Mouse (Mus musculus) neural tube, embryonic 15.5 days (tissue): Measurements from ENCODE around the gene S100a8. TPM values are rescaled to one million over a fixed set of nuclear protein-coding genes. Genes with fewer than 3 reads are reported as not detected.

Experiments used
- ATAC-seq: fragments of 200-750 bp; cut with Nextera tagmentation; 2 replicates; pipeline ENCODE4 v1.8.0; 2017; ENCODE audit warnings: mild to moderate bottlenecking, moderate TSS enrichment, moderate library complexity; ENCODE audit not compliant: low FRiP score
- H3K27ac ChIP-seq: fragments of 300-500 bp; sonication (generic); replicated peaks from 2 replicates; pipeline ENCODE4 v1.5.1; 2015; ENCODE audit warnings: mild to moderate bottlenecking, inconsistent platforms
- H3K27me3 ChIP-seq: fragments of 300-500 bp; sonication (generic); replicated peaks from 2 replicates; pipeline ENCODE4 v1.6.1; 2015; ENCODE audit warnings: inconsistent platforms
- H3K36me3 ChIP-seq: fragments of 300-500 bp; sonication (generic); 2 replicates; pipeline ENCODE4 v1.6.1; 2015; ENCODE audit warnings: inconsistent platforms
- H3K4me1 ChIP-seq: fragments of 300-500 bp; sonication (generic); 2 replicates; pipeline ENCODE4 v1.6.1; 2015; ENCODE audit warnings: inconsistent platforms
- H3K4me2 ChIP-seq: fragments of 300-500 bp; sonication (generic); 2 replicates; pipeline ENCODE4 v1.6.1; 2015; ENCODE audit warnings: inconsistent platforms, mild to moderate bottlenecking, moderate library complexity
- H3K4me3 ChIP-seq: fragments of 300-500 bp; sonication (generic); replicated peaks from 2 replicates; pipeline ENCODE4 v1.5.1; 2015; ENCODE audit warnings: mild to moderate bottlenecking, inconsistent platforms
- H3K9ac ChIP-seq: fragments of 300-500 bp; sonication (generic); replicated peaks from 2 replicates; pipeline ENCODE4 v1.6.1; 2015; ENCODE audit warnings: mild to moderate bottlenecking, inconsistent platforms
- H3K9me3 ChIP-seq: fragments of 300-500 bp; sonication (generic); replicated peaks from 2 replicates; pipeline ENCODE4 v1.6.1; 2016; ENCODE audit warnings: inconsistent platforms
- WGBS: fragments of 180-500 bp; shearing (Covaris S2); methylation state at CpG from one replicate; pipeline ENCODE4 v1.1.7; 2015; ENCODE audit warnings: mixed read lengths; 5-methylcytosine and 5-hydroxymethylcytosine counted together
- polyA plus RNA-seq: library from polyadenylated mRNA; unstranded; fragments of >200 nt; fragmentation: Nextera tagmentation; extraction: Ambion mirVana; gene quantifications from 2 replicates; pipeline ENCODE4 v1.2.1, GENCODE M21; 2015

S100a8 gene
- polyA plus RNA-seq: 9.2 and 16.0 TPM in 2 replicates

DNA sequence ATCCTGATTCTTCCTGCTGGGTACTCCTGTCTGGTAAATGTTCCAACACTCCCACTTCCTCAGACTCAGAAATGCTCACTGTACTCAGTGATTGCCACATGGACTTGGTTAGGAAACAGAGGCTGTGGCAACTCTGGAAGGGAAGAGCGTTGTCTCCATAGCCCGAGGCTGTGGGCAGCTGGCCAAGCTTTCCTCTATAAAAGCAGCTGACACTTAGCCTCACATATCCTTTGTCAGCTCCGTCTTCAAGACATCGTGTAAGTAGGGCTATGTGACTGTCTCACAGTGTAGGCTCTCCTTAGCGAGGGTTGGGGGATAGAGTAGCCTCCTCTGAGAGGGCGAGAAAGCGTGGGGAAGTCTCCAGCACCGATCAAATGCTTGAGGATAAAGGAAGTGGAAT lies at the start of gene S100a8:
Gene S100a8 (plus strand): TSS at position 133 of the 400 bp plus-strand sequence.
- no peak within 1 kb of the TSS for H3K27ac ChIP-seq
- 71% methylated on average over 8 of the region's 8 CpGs for WGBS
- H3K36me3 ChIP-seq: no peaks in the 10 kb centered on the region
- no peaks in the 10 kb centered on the region for H3K9me3 ChIP-seq
- no peak within 1 kb of the TSS for H3K4me3 ChIP-seq
- no peaks in the 10 kb centered on the region for H3K27me3 ChIP-seq
- no peak within 1 kb of the TSS for H3K4me2 ChIP-seq
- ATAC-seq: no peak
- no peaks in the 10 kb centered on the region for H3K4me1 ChIP-seq
- H3K9ac ChIP-seq: no peak within 1 kb of the TSS

DNA sequence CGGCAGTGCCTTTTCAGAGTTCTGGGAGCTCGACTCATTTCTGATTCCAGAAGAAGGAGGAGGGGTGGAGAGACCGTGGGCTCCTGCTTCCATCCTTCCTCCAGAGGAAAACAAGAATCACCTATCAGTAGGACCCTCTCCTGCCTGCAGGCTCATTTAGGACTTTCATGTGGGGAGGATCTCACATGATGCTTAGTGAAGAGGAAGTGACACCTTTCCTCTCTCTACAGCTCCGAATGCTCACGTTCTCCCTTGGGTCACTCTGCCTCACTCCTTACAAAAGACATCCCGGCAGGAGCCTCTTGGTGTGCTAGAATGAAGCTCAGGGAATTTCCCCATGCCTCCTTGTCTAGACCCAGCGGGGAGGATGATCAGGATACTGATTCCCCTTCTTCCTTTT lies 47.2 kb upstream of the S100a8 start:
- Histone ChIP-seq H3K9me3 (no peaks in the 10 kb centered on the region), H3K4me1 (peaks cover 13% of the 10 kb centered on the region), H3K27ac (no peak overlapping the region), H3K4me3 (no peak overlapping the region), H3K4me2 (no peak overlapping the region), H3K9ac (no peak overlapping the region), H3K36me3 (no peaks in the 10 kb centered on the region), H3K27me3 (no peaks in the 10 kb centered on the region)
- WGBS: 69% methylated on average over 7 of the region's 7 CpGs
- no peak for ATAC-seq

DNA sequence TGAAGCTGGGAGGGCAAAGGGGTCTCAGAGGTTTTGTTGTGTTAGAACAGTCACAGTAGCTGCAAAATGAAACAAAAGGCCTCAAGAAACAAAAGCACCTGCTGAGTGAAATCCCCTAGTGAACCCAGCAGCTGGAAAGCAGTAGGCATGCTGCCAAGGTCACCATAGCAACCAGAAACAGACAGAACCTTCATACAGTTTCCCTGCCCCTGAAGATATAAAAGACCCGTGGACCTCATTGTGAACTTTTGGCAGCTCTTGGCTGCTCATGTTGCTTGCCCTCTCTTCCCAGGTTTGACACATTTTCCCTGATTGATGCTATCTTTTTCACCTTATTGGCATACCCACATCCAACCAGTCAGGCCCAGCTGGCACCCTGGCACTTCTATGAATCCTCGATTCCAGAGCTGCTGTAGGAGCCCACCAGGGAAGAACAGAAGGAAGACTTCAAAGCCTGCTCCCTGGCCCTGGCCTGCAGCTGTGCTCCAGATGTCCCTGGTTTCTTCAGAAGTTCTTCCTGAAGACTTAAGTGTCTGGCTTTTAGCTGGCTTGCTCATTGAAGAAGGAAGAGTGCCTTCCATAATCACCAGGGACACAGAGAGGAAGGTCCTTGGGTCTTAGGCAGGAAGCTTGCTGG lies 45.2 kb upstream of the S100a8 start:
- H3K9me3 ChIP-seq: no peaks in the 10 kb centered on the region
- peak; percentile 41; the same call in 1 of the 2 replicates for ATAC-seq
- H3K27me3 ChIP-seq: no peaks in the 10 kb centered on the region
- no peak overlapping the region for H3K4me3 ChIP-seq
- H3K4me1 ChIP-seq: peaks cover 13% of the 10 kb centered on the region
- 7% methylated on average over 2 of the region's 2 CpGs for WGBS
- no peak overlapping the region for H3K9ac ChIP-seq
- H3K4me2 ChIP-seq: no peak overlapping the region
- H3K27ac ChIP-seq: peak overlapping the region; percentile 39
- H3K36me3 ChIP-seq: no peaks in the 10 kb centered on the region

DNA sequence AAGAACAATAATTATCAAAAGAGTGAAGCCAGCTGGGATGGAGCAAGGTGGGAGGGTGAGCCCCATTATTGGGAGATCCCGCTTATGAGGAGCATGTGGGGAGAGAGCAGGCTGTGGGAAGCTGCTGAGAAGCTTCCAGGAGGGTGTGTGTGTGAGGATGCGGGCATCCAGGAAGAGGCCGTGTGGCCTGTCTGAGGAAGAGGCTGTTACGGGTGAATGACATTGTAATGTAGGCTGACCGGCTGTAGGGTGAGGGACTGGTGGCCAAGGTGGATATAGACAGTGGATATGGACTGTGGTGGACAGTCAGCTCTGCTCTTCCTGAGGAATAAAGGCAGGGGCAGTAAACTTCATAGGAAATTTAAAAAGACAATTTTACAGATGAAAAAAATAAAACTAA lies 43.3 kb upstream of the S100a8 start:
- no peak for ATAC-seq
- H3K9me3 ChIP-seq: no peaks in the 10 kb centered on the region
- H3K4me3 ChIP-seq: no peak overlapping the region
- H3K27me3 ChIP-seq: no peaks in the 10 kb centered on the region
- WGBS: 77% methylated on average over 5 of the region's 5 CpGs
- no peaks in the 10 kb centered on the region for H3K36me3 ChIP-seq
- no peak overlapping the region for H3K9ac ChIP-seq
- no peak overlapping the region for H3K4me2 ChIP-seq
- H3K27ac ChIP-seq: no peak overlapping the region
- peaks cover 13% of the 10 kb centered on the region for H3K4me1 ChIP-seq

DNA sequence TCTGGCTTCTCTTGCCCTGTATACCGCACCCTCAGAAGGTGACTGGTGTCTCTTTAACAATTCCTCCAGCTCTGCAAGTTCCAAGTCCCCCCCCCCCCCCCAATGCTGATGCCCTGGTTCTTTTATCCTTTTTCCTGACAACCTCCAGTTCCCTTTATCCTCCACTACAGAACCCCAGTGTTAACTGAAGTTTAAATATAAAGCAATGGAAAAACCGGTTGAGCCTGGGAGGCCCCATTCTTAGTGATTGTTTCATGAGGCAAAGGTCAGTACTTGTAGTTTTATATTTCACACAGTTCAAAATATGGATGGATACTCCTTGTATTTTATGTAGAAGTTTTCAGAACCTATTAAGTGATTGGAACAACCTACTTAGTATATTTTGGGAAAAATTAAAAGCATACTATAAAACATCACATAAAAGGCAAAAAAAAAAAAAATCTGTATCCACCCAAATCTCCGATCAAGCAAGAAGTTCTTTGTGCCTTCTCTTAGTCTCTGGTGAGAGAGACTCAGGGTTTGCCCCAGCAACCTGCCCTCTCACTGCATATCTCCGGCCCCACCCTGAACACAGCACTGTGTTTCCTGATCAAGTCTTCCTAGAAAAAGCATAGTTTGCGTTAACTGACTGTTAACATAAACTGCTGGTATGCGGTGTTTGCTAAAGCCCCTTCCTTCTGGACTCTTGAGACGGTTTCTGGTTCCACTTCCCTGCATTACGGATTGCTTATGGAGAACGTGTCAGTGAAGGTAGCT lies 42.3 kb upstream of the S100a8 start:
- Histone ChIP-seq H3K9me3 (no peaks in the 10 kb centered on the region), H3K36me3 (no peaks in the 10 kb centered on the region), H3K27me3 (no peaks in the 10 kb centered on the region), H3K4me3 (no peak overlapping the region), H3K4me2 (no peak overlapping the region), H3K4me1 (peaks cover 13% of the 10 kb centered on the region), H3K9ac (no peak overlapping the region), H3K27ac (no peak overlapping the region)
- WGBS: 83% methylated on average over 9 of the region's 9 CpGs
- ATAC-seq: no peak

DNA sequence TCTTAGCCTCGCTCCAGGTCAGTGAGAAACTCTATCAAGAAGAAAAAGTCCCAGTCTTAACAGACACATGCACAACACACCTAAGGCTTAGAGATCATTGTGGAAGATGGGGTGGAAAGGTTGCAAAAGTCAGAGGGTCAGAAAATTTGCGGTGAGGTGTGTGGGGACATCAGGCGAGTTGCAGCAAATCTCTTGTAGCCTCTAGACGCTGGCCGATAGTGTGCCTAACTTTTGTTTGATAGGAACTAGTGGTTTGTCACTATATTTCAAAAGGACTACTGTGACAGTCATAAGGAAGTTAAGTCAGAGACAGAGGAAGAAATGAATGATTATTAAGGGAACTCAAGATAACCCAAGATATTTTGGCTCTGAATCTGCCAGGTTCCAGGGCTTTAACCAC lies 41.4 kb upstream of the S100a8 start:
- H3K27me3 ChIP-seq: no peaks in the 10 kb centered on the region
- peaks cover 13% of the 10 kb centered on the region for H3K4me1 ChIP-seq
- H3K36me3 ChIP-seq: no peaks in the 10 kb centered on the region
- no peak for ATAC-seq
- no peak overlapping the region for H3K4me2 ChIP-seq
- H3K9ac ChIP-seq: no peak overlapping the region
- H3K9me3 ChIP-seq: no peaks in the 10 kb centered on the region
- no peak overlapping the region for H3K27ac ChIP-seq
- WGBS: 94% methylated on average over 5 of the region's 5 CpGs
- no peak overlapping the region for H3K4me3 ChIP-seq

DNA sequence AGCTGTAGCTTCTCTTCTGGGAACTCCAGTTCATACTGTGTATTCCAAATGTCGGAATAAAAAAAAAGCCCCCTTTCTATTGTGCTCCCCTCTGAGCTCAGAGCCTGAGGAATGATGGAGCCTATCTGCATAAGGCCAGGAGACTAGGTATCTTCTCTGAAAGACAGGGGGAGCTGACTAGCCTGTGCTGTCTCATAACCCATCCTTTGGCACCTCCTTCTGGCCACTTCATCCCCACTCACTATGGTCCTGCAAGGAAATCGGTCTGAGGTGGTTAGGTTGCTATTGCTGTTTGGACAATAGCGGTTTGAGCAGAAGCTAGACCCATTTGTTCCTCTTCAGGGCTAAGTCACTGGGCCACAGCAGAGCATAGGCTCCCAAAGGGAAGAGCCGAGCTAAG lies 41.0 kb upstream of the S100a8 start:
- H3K36me3 ChIP-seq: no peaks in the 10 kb centered on the region
- WGBS: 63% methylated on average over 4 of the region's 4 CpGs
- ATAC-seq: no peak
- H3K27ac ChIP-seq: no peak overlapping the region
- no peak overlapping the region for H3K4me3 ChIP-seq
- H3K4me2 ChIP-seq: no peak overlapping the region
- H3K4me1 ChIP-seq: peaks cover 13% of the 10 kb centered on the region
- H3K9me3 ChIP-seq: no peaks in the 10 kb centered on the region
- H3K9ac ChIP-seq: no peak overlapping the region
- H3K27me3 ChIP-seq: no peaks in the 10 kb centered on the region

DNA sequence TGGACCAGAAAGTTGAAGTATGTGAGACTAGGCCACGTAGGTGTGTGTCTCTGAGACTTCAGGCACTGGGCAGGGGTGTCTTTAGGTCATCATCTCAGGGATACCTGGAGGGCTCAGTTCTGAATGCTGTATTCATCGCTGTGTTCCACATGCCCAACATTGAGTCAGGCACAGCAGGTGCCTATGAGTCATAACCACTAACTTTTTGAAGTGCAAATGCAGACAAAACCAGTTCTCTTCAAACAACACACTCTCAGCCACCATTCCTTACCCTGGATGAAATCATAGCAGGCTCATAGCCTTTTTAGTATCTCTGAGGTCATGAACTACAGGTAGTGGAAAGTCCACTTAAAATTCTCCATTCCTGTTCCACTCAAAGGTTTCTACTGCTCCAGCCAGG lies 39.5 kb upstream of the S100a8 start:
- no peak overlapping the region for H3K9ac ChIP-seq

DNA sequence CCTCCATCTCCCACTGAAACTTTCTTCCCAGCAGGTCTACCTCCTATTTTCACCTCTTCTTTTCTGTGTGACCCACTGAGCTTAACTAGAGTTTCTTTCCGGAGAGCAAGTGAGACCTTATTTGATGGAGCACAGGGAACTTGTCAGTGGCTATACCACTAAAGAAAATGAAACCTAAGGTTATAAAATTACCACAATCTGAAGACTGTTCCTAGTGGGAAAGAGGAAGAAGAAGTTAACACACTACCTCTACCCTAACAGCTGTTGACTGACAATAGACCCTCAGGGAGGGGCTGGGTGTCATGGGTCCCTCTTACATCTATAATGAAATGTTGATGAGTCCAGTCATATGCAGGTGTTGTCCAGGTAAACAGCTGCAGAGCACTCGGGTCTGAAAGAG lies 36.8 kb upstream of the S100a8 start:
- Histone ChIP-seq H3K4me3 (no peak overlapping the region), H3K4me1 (no peaks in the 10 kb centered on the region), H3K27me3 (no peaks in the 10 kb centered on the region), H3K27ac (no peak overlapping the region), H3K36me3 (no peaks in the 10 kb centered on the region), H3K9me3 (no peaks in the 10 kb centered on the region), H3K9ac (no peak overlapping the region), H3K4me2 (no peak overlapping the region)
- no peak for ATAC-seq
- 78% methylated on average over 2 of the region's 2 CpGs for WGBS

More for the DNA sequence above, 39.5 kb upstream of the S100a8 start:
- H3K9me3 ChIP-seq: no peaks in the 10 kb centered on the region
- no peak overlapping the region for H3K4me2 ChIP-seq
- no peak overlapping the region for H3K4me3 ChIP-seq
- H3K27ac ChIP-seq: no peak overlapping the region
- ATAC-seq: no peak
- H3K4me1 ChIP-seq: no peaks in the 10 kb centered on the region; the same call in 1 of the 2 replicates
- H3K36me3 ChIP-seq: no peaks in the 10 kb centered on the region
- H3K27me3 ChIP-seq: no peaks in the 10 kb centered on the region
- WGBS: 85% methylated on average over 2 of the region's 2 CpGs

DNA sequence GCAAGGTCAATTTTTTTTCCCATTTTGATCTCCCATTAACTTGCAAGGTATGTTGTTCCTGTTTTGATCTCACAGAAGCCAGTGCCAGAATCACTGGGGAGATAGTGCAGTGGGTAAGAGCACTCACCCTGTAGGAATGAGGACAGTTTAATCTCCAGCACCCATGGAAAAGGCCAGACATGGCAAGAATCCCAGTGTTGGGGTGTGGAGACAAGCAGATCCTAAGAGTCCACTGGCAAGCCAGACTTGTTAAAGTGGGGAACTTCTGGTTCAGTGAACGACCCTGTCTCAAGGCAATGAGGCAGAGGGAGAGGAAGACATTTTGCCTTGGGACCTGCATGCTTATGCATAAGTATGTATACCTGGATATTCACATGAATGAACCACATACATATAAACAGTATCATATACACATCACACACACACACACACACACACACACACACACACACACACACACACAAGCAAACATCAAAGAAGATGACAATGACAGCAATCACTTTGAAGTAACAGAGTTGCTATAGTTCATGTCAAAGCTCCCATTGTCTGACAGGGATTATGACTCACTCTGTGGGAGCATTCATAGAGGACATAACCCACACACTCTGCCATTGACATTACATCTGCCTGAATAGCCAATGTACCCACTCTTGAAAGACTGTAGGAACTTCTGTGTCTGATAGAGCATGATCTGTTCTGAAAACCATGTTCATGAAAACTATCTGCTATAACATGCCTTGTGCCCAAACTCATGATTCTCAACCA lies 30.1 kb upstream of the S100a8 start:
- Histone ChIP-seq H3K36me3 (no peaks in the 10 kb centered on the region), H3K4me1 (no peaks in the 10 kb centered on the region), H3K9ac (no peak overlapping the region), H3K9me3 (no peaks in the 10 kb centered on the region), H3K4me2 (no peak overlapping the region), H3K27me3 (no peaks in the 10 kb centered on the region), H3K27ac (no peak overlapping the region), H3K4me3 (no peak overlapping the region)
- WGBS: 62% methylated on average over 1 of the region's 1 CpGs
- no peak for ATAC-seq

DNA sequence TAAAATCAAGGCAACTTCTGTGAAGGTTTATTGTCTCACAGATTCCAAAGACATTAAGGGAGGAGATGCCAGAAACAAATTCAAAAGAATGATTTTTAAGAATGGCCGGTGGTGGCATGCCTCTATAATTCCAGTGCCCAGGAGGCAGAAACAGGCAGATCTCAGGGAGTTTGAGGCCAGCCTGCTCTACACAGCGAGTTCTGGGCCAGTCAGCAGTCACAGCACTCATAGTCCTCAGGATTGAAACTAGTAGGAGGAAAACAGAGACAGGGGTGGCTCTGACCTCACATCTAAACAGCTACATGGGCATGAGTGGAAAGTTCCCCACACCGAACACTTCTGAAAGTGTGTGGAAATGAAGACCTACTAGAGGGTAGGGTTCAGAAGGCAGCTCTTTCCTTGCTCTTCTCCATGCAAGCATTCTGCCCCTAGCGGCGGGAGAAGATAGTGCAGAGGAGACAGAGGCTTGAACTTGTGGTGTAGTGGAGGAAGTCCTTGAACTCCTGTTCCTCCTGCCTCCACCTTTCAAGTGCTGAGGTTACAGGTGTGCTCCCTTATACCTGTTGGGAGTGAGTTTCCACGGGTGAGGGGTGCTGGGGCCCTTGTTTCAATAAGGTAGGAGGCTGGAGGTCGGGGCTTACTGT lies 29.1 kb upstream of the S100a8 start:
- Histone ChIP-seq H3K27ac (no peak overlapping the region), H3K4me3 (no peak overlapping the region), H3K27me3 (no peaks in the 10 kb centered on the region), H3K36me3 (no peaks in the 10 kb centered on the region), H3K9ac (no peak overlapping the region), H3K9me3 (no peaks in the 10 kb centered on the region), H3K4me2 (no peak overlapping the region), H3K4me1 (no peaks in the 10 kb centered on the region)
- 52% methylated on average over 7 of the region's 7 CpGs for WGBS
- no peak for ATAC-seq
